Mouse (Mus musculus): ENCODE measurements around the gene Mypn. TPM values are rescaled to one million over a fixed set of nuclear protein-coding genes. Genes with fewer than 3 reads are reported as not detected.

Mypn gene
- polyA plus RNA-seq, 2 experiments, result 0.03 to 0.05 TPM

DNA sequence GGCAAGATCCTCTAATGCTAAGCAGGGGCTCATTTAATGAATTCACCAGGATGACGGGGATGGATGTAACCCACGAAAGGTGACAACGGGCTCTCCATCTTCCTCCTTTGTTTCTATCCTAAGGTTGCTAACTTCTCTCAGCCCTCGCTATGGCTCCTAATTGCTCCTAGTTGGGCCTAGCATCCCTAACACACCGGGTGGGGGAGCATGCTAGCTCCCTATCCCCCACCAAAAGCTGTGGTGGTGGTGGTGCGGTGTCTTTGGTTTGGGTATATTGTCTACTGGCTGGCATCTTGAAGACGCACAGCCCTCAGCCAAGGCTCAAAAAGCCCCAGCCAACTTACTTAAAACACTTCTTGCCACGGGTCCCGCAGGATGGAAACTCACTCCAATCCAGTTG lies 87.4 kb downstream of the Mypn start:
- Histone ChIP-seq H3K4me3 (ENCODE audit: insufficient read depth in 1 of 2, low read depth in 2 of 2, low read length in 2 of 2) (no peak overlapping the region), H3K9ac (replicated peaks) (no peak overlapping the region), H3K27ac (no peak overlapping the region), H3K4me2 (ENCODE audit: low read depth) (no peak overlapping the region), H3K4me1 (replicated peaks; ENCODE audit: control insufficient read depth in 2 of 2, insufficient read depth in 2 of 2, low read length in 1 of 2) (no peaks in the 10 kb centered on the region), H3K9me3 (ENCODE audit: control insufficient read depth, low read length) (no peaks in the 10 kb centered on the region), H3K27me3 (ENCODE audit: control insufficient read depth, insufficient read depth, low read length) (no peaks in the 10 kb centered on the region), H3K36me3 (replicated peaks; ENCODE audit: control insufficient read depth, insufficient read depth, low read depth) (no peaks in the 10 kb centered on the region)
- WGBS (ENCODE audit: insufficient replicate concordance), result 80% methylated on average over 9 of the region's 9 CpGs
- ATAC-seq (ENCODE audit: insufficient read depth) (no peak), DNase-seq (ENCODE audit: low read depth in 3 of 3, low spot score in 3 of 3) (no peak)
- no peak for TF ChIP-seq CTCF (IDR thresholded peaks at IDR 0.05; ENCODE audit: low read depth)
- no peak for TF ChIP-seq EP300 (IDR thresholded peaks at IDR 0.05; ENCODE audit: low read depth)

- H3K4me3 ChIP-seq (ENCODE audit: insufficient read depth in 1 of 2, low read depth in 2 of 2, low read length in 2 of 2), result no peak overlapping the region
- no peak overlapping the region for H3K9ac ChIP-seq (replicated peaks)
- ATAC-seq (ENCODE audit: insufficient read depth) (no peak), DNase-seq (ENCODE audit: low read depth in 3 of 3, low spot score in 3 of 3) (no peak)
- no peak overlapping the region for H3K27ac ChIP-seq
- WGBS (ENCODE audit: insufficient replicate concordance), result 68% methylated on average over 15 of the region's 15 CpGs
- no peaks in the 10 kb centered on the region for H3K9me3 ChIP-seq (ENCODE audit: control insufficient read depth, low read length)
- no peak overlapping the region for H3K4me2 ChIP-seq (ENCODE audit: low read depth)
- H3K4me1 ChIP-seq (replicated peaks; ENCODE audit: control insufficient read depth in 2 of 2, insufficient read depth in 2 of 2, low read length in 1 of 2), result no peaks in the 10 kb centered on the region
- no peaks in the 10 kb centered on the region for H3K27me3 ChIP-seq (ENCODE audit: control insufficient read depth, insufficient read depth, low read length)
- no peaks in the 10 kb centered on the region for H3K36me3 ChIP-seq (replicated peaks; ENCODE audit: control insufficient read depth, insufficient read depth, low read depth)
- TF ChIP-seq EP300 (IDR thresholded peaks at IDR 0.05; ENCODE audit: low read depth) (no peak), CTCF (IDR thresholded peaks at IDR 0.05; ENCODE audit: low read depth) (no peak)
These were observed 87.9 kb downstream of the Mypn start for GRCm38 (mm10) chr10:63115881-63116280.

DNA sequence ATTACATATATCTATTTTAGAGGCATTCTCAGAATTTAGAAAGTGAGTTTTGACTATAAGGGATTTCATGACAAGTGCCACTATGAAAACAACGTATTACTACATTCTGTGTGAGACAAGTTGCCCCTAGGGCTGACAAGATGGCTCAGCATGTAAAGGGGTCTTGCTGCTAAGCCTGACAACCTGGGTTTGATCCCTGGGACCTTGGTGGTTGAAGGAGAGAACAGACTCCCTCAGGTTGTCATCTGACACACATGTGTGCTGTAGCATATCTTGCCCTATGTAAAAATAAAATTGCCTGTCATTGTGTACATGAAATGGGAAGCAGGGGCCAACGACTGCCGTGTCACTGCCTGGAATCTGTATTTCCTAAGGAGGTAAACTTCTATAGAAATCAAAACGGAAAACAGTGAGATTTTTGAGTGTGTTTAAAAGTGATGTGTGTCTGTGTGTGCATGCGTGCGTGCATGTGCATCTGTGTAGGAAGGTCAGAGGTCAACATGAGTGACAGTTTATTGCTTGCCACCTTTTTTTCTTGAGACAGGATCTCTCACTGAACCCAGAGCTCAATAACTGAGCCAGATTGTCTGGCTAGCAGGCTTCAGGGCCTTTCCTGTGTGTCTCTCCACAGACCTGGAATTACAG lies 89.9 kb downstream of the Mypn start:
- Histone ChIP-seq H3K36me3 (replicated peaks; ENCODE audit: control insufficient read depth, insufficient read depth, low read depth) (no peaks in the 10 kb centered on the region), H3K27me3 (ENCODE audit: control insufficient read depth, insufficient read depth, low read length) (no peaks in the 10 kb centered on the region), H3K27ac (no peak overlapping the region), H3K9me3 (ENCODE audit: control insufficient read depth, low read length) (no peaks in the 10 kb centered on the region), H3K4me1 (replicated peaks; ENCODE audit: control insufficient read depth in 2 of 2, insufficient read depth in 2 of 2, low read length in 1 of 2) (no peaks in the 10 kb centered on the region), H3K9ac (replicated peaks) (no peak overlapping the region), H3K4me3 (ENCODE audit: insufficient read depth in 1 of 2, low read depth in 2 of 2, low read length in 2 of 2) (no peak overlapping the region), H3K4me2 (ENCODE audit: low read depth) (no peak overlapping the region)
- DNase-seq (ENCODE audit: low read depth in 3 of 3, low spot score in 3 of 3) (no peak), ATAC-seq (ENCODE audit: insufficient read depth) (no peak)
- 68% methylated on average over 6 of the region's 6 CpGs for WGBS (ENCODE audit: insufficient replicate concordance)
- TF ChIP-seq CTCF (IDR thresholded peaks at IDR 0.05; ENCODE audit: low read depth) (no peak), EP300 (IDR thresholded peaks at IDR 0.05; ENCODE audit: low read depth) (no peak)

- TF ChIP-seq CTCF (IDR thresholded peaks at IDR 0.05; ENCODE audit: low read depth) (peak; percentile 33), EP300 (IDR thresholded peaks at IDR 0.05; ENCODE audit: low read depth) (no peak)
These were observed 90.6 kb downstream of the Mypn start for GRCm38 (mm10) chr10:63113027-63113604.

DNA sequence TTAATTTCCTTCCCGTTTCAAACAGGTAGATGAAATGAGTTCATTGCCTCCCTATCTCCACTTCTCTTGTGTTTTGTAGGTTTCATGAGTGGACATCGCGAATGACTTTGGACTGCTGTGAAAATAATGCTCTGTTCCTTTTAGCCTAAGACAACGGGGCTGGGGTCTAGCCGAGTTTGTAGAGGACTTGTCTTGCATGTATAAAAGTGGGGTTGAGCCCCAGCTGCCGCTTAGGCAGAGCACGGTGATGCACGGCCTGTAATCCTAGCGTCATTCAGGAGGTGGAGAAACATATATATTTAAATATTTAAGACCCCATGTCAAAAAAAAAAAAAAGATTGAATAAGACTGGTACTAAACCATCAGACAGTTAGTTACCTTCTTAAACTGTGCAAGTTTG lies 103.1 kb downstream of the Mypn start:
- H3K27ac ChIP-seq, result no peak overlapping the region
- no peak overlapping the region for H3K9ac ChIP-seq (replicated peaks)
- peak overlapping the region; percentile 67 for H3K4me2 ChIP-seq (ENCODE audit: low read depth)
- H3K4me3 ChIP-seq (ENCODE audit: insufficient read depth in 1 of 2, low read depth in 2 of 2, low read length in 2 of 2), result peak overlapping the region in 1 of 2 experiments; percentile 49; a peak in 2 of 4 replicates
- H3K9me3 ChIP-seq (ENCODE audit: control insufficient read depth, low read length), result no peaks in the 10 kb centered on the region
- TF ChIP-seq CTCF (IDR thresholded peaks at IDR 0.05; ENCODE audit: low read depth) (no peak), EP300 (IDR thresholded peaks at IDR 0.05; ENCODE audit: low read depth) (no peak)
- peaks cover 33% of the 10 kb centered on the region for H3K27me3 ChIP-seq (ENCODE audit: control insufficient read depth, insufficient read depth, low read length)
- DNase-seq (ENCODE audit: low read depth in 3 of 3, low spot score in 3 of 3) (no peak), ATAC-seq (ENCODE audit: insufficient read depth) (no peak)
- 20% methylated on average over 9 of the region's 9 CpGs for WGBS (ENCODE audit: insufficient replicate concordance)
- no peaks in the 10 kb centered on the region for H3K36me3 ChIP-seq (replicated peaks; ENCODE audit: control insufficient read depth, insufficient read depth, low read depth)
- H3K4me1 ChIP-seq (replicated peaks; ENCODE audit: control insufficient read depth in 2 of 2, insufficient read depth in 2 of 2, low read length in 1 of 2), result no peaks in the 10 kb centered on the region

More at GRCm38 (mm10) chr10:63113027-63113604, 90.6 kb downstream of the Mypn start:
- H3K27ac ChIP-seq, result no peak overlapping the region
- no peaks in the 10 kb centered on the region for H3K9me3 ChIP-seq (ENCODE audit: control insufficient read depth, low read length)
- DNase-seq (ENCODE audit: low read depth in 3 of 3, low spot score in 3 of 3), result peak in 1 of 3 experiments; percentile 27
- no peaks in the 10 kb centered on the region for H3K36me3 ChIP-seq (replicated peaks; ENCODE audit: control insufficient read depth, insufficient read depth, low read depth)
- no peak for ATAC-seq (ENCODE audit: insufficient read depth)
- no peak overlapping the region for H3K9ac ChIP-seq (replicated peaks)
- WGBS (ENCODE audit: insufficient replicate concordance), result 44% methylated on average over 5 of the region's 5 CpGs
- H3K4me1 ChIP-seq (replicated peaks; ENCODE audit: control insufficient read depth in 2 of 2, insufficient read depth in 2 of 2, low read length in 1 of 2), result no peaks in the 10 kb centered on the region
- H3K4me2 ChIP-seq (ENCODE audit: low read depth), result no peak overlapping the region
- no peak overlapping the region for H3K4me3 ChIP-seq (ENCODE audit: insufficient read depth in 1 of 2, low read depth in 2 of 2, low read length in 2 of 2)
- H3K27me3 ChIP-seq (ENCODE audit: control insufficient read depth, insufficient read depth, low read length), result no peaks in the 10 kb centered on the region

Measured in liver, embryonic 14.5 days (tissue).